Mouse (Mus musculus) cerebellum, adult (tissue): ENCODE measurements around the gene Polr2c.
A peak's percentile ranks its signal among the peaks of the same experiment; 100 is the strongest.

Experiments
- ATAC-seq: cut with Nextera tagmentation; 2 replicates; pipeline ENCODE4 v1.9.2; 2017; ENCODE audit warnings: mild to moderate bottlenecking, moderate library complexity, mixed read lengths; ENCODE audit not compliant: insufficient number of reproducible peaks, low FRiP score, low TSS enrichment

Polr2c gene

GRCm38 (mm10) chr8:94875096-94875870, 18.0 kb downstream of the Polr2c start:
- ATAC-seq: no peak

GRCm38 (mm10) chr8:94875871-94876150, 18.6 kb downstream of the Polr2c start:
- no peak for ATAC-seq

GRCm38 (mm10) chr8:94876197-94876730, 19.0 kb downstream of the Polr2c start, which contains the start of gene Dok4:
Dok4 (minus strand) TSS chr8:94876330.
- no peak for ATAC-seq

DNA sequence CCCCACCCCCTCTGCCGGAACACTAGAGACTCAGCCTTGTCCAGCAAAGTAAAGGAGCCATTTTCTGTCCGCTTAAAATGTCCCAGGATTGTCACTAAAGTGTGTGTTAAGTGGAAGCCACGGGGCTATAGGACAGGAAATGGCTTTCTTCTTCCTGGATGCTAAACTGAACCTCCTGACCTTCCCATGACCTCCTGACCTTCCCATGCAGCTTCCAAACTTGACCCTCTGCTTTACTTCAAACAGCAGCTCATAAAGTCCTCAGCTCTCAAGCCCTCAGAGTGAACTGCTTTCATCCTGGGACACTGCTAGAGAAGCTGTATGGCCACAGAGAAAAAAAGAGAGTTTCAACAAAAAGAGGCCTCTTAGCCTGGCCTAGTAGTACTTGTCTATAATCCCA, 19.6 kb downstream of the Polr2c start:
- no peak for ATAC-seq

DNA sequence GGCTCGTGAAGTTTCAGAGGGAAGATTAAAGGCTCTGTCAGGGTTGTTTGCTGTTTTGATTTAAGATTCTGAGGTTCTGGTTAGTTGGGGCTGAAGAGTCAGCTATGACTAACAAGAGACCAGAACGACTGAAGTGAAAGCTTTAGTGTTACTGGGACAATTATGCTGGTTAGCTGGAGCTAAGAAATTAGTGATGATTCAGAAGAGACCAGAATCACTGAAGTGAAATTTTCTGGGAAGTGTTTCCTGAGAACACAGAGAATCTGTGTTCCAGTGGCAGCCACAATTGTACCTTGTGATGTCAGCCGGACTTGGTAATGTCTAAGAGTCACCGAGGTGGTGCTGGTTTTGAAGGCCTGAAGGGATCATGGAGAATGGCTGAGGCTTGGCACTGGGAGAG, 23.5 kb downstream of the Polr2c start:
- no peak for ATAC-seq

GRCm38 (mm10) chr8:94888383-94889036, 31.3 kb downstream of the Polr2c start:
- no peak for ATAC-seq

GRCm38 (mm10) chr8:94892917-94893316, 35.7 kb downstream of the Polr2c start:
- no peak for ATAC-seq

- no peak for ATAC-seq
Measured at GRCm38 (mm10) chr8:94899262-94899661, 42.0 kb downstream of the Polr2c start.

DNA sequence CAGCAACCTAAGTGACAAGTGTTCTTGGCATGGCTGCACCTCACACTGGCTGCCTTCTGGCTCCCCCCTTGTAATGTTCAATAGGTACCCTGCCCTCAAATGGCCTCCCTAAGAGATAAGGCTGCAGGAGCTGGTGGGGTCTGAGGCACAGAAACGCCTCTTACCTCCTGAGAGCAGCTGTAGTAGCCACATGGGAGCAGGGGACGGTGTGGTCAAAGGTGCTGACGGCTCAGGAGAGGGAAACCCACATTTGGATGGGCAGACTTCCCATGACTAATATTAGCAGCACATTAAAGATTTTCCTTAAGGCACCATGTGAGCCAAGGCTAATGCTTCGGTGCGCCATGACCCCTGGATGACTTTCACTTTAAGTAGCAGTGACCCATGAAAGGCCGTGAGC, 43.4 kb downstream of the Polr2c start:
- no peak for ATAC-seq

- no peak for ATAC-seq
Measured at GRCm38 (mm10) chr8:94901031-94901430, 43.8 kb downstream of the Polr2c start.

DNA sequence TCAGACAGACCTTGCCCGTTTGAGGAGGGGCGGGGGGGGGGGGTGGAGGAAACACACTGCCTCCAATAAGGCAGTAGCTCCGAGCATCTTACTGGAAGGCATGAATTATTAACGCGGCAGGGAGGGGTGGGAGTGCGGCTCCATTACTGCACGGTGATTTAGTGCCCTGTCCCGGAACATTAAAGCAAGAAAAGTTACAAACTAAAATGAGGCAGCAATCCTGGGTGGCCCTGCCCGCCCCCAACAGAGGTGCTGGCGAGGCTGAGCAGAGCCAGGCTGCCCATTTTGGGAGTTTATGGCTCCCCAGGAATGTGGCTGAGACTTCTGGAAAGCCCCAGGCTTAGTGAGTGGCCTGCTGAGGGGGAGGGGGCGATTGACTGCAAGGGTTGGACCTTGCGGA, 46.5 kb downstream of the Polr2c start:
- ATAC-seq: no peak

DNA sequence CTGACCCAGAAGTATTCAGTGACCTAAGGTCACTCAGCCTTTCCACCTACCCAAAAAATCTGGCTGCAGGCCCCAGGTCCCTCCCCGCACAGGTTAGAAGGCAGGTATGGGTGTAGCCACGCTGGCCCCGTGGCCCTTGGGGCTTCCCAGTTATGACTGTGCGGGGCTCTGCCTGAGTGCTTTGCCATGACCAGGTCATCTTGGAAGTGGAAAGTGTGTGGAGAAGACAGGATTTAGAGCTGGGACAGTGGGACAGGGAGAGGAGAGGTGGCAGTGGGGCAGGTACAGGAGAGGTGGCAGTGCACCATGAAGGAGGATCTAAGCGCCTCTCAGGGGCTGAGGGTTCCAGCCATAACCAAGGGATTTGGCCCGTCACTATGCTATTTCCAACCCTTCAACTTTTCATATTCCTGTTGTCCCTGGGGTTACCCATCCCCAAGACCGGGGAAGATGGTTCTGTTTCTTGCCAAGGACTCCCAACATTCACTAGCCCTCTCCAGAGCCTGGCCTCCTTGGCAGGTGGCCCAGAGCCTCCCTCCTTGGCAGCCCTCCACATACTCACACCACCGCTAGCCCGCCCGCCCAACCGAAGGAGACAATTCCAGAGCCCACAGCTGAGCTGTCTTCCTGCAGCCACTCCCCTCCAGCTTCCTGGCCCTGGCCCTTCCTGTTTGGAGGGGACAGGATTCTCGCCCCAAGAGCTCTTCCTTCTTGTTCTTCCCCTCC, 47.4 kb downstream of the Polr2c start:
- no peak for ATAC-seq

- no peak for ATAC-seq
Measured at GRCm38 (mm10) chr8:94907591-94908300, 50.5 kb downstream of the Polr2c start.

- ATAC-seq: peak; percentile 48; the same call in 1 of the 2 replicates
Measured at GRCm38 (mm10) chr8:94908847-94909246, 51.6 kb downstream of the Polr2c start.

DNA sequence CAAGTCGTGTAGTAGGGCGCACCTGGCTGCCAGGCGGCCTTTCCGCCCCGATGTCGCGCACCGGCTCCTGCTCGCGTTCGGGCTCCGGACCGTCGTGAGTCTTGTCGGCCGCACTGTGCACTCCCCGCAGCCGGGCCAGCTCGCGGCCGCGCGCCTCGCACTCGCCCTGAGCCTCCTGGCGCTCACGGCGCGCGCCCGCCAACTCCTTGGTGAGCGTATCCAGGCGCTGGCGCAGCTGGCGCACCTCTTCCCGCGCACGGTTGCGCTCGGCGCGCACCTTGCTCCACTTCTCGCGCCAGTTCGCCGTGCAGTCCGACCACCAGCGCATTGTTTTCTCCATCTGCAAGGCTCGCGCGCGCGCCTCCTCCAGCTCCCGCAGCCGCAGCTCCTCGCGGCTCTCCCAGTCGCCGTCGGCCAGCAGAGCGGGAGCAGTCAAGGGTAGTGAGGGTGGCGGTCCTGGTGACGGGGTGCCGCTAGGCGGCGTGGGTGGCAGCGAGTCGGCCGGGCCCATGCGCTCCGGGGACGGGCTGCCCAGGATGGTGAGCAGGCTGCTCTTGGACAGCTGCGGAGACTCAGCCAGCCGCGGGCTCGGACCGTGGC, 55.9 kb downstream of the Polr2c start:
- ATAC-seq: no peak

DNA sequence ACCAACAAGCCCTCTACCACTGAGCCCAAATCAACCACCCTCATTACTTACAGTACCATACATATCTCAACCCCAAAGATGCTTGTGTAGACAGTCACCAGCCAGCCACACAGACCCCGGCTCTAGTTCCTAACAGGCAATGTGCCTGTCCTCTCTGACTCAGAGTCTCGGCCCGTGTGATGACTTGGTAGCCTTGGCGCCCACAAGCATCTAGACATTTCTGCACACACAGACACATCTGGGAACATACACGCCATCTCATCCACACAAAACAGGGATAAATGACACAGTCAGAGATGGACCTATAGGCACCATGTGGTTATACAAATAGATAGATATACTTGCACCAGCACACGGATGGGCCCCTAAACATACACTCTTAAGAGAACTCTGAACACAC, 57.0 kb downstream of the Polr2c start:
- no peak for ATAC-seq

GRCm38 (mm10) chr8:94914701-94915101, 57.5 kb downstream of the Polr2c start:
- no peak for ATAC-seq

DNA sequence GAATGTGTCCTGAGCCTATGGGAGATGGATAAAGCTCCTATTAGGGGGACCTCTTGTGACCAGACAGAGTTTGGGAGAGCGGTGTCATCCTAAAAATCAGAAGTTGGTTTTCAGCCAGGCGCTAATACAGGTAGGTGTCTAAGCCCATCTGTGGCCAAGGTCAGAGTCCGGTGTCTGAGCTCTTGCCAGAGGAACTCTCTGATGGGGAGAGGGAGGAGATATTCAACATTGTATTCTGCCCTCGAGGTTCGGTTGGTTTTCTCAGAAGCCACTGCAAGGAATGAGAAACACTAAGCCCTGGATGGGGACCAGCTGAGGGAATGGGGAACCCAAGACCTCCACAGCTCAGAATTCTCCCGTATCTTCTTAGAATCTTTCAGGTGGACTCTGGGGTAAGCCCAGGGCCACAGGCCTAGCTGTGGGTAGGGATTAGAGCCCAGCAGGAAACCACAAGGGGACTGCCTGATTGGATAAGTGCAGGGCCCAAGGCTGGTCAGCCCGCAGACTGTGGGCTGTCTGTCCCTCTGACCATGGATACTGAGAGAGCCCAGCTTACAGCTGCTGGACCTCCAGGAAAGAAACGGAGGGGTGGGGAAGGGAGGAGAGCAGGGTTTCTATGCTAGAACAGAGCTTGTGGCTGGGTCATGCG, 59.2 kb downstream of the Polr2c start:
- no peak for ATAC-seq

DNA sequence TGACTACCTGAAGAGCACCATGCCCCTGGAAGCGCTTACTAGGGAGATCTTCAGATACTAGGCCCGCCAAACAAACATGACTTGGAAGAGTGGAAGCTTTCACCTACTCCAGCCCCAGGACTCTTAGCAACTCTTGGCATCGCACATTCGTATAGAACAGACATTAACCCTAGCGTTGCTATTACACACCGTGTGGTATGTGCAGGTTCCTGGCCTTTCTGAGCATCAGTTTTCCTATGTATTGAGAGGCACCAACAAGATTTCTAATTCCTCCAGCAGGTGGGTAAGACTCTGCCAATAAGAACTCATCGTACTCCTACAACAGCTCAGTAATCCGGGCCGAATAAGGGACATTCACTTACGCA, 59.7 kb downstream of the Polr2c start:
- ATAC-seq: no peak

DNA sequence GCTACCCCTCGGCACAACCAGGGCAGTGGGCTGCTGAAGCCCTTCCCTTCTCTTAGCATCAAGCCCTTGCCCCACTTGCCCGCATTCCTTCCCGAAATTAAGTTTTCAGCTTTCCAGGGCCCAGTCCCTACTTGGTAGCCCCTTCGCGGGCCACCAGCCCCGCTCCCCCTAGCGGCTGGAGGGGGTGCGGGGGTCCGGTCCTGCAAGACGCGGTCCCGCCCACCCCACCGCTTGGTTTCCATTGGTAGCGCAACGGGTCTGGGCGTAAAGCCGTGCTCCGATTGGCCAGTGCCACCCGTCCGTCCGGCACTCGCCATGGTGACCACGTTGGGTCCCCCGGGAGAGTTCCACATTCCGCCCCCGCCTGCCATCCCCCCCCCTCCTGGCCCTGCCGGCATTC, 60.1 kb downstream of the Polr2c start:
- 0 out of 2 replicates have a peak, but pooled peaks have one; percentile 46 for ATAC-seq
